Mouse (Mus musculus): ENCODE data around the gene Sobp.

DNA sequence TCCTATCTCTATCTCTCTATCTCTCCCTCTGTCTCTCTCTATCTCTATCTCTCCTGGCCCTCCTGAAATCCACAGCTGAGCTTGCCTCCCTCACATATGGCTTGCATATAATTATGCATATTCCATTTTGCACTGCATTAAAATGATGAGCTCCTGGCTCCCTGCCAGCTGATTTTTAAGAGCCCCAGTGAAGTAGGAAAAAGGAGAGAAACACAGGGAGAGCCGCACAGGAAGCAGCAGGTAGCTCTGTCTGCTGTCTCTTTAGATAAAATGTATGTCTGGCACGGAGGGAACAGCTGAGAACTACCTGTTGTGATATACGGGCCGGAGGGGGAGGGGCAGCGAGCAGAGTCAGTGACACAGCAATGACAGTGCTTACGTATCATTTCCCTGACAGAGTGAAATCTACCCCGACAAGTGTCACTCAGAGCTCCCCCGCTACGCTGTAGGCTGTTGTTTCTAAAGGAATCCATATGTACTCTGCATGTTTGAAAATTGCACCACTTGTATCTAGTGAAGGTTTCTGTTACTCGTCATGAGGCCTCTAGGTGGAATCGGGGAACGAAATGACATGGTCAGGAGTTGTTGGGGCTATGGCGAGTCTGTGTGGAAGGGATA is 98.7 kb downstream of the Sobp start:
- TF ChIP-seq CTCF (IDR thresholded peaks at IDR 0.05; ENCODE audit: insufficient read depth, low read depth, low read length) = no peak
- no peak for TF ChIP-seq POLR2A (IDR thresholded peaks at IDR 0.05; ENCODE audit: insufficient read depth, low read depth, low read length)

All from olfactory bulb, adult 2 months (tissue).